Mouse (Mus musculus): ENCODE measurements at regions not wholly inside any gene's neighbourhood (a gene's known extent, or its start where the extent isn't known, plus 50 kb on each side); places are given as distances from the start of the nearest gene placed in this dataset.
A peak's percentile ranks its signal among the peaks of the same experiment; 100 is the strongest.
"Not testable (repeated sequence)": the region's sequence is repeated elsewhere in the genome, so short reads cannot be mapped to it uniquely, and the experiment has no call there.

DNA sequence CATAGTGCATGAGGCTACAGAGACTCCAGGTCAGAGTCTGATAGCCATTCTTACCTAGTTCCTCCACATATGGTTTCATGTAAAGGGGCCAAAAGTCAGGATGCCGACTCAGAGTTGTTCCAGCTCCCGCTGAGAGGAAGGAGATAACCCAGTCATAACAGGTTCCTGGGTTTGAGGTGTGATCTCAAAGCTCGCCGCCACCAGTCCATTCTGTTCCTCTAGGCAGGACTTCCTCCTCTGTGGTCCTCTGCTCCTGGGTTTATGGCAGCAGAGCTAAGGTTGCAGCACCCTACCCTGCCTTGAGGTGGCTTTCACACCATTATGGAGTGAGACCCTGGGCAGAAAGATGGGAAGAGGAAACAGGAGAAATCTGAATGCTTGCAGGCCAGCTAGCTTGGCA lies 131.2 kb downstream of the Tomm20 start:
- Histone ChIP-seq H3K36me3 (replicated peaks; ENCODE audit: control insufficient read depth, insufficient read depth) (no peaks in the 10 kb centered on the region), H3K4me1 (replicated peaks; ENCODE audit: control insufficient read depth, insufficient read depth, low read length) (no peaks in the 10 kb centered on the region), H3K27me3 (ENCODE audit: control insufficient read depth, insufficient read depth, low read length) (no peaks in the 10 kb centered on the region), H3K9me3 (ENCODE audit: control insufficient read depth, low read length) (peaks cover 11% of the 10 kb centered on the region; the same call in 1 of the 2 replicates), H3K4me2 (replicated peaks) (no peak overlapping the region), H3K9ac (no peak overlapping the region), H3K4me3 (replicated peaks; ENCODE audit: low read length) (no peak overlapping the region), H3K27ac (no peak overlapping the region)
- ATAC-seq (ENCODE audit: low FRiP score), result no peak
- WGBS, result 85% methylated on average over 4 of the region's 4 CpGs
- no peak for DNase-seq (ENCODE audit: low spot score)

GRCm38 (mm10) chr8:126813621-126814020 lies 132.0 kb downstream of the Tomm20 start:
- 90% methylated on average over 4 of the region's 4 CpGs for WGBS

GRCm38 (mm10) chr8:126812777-126813176 lies 132.9 kb downstream of the Tomm20 start:
- Histone ChIP-seq H3K36me3 (replicated peaks; ENCODE audit: control insufficient read depth, insufficient read depth) (no peaks in the 10 kb centered on the region), H3K9me3 (ENCODE audit: control insufficient read depth, low read length) (peaks cover 11% of the 10 kb centered on the region; the same call in 1 of the 2 replicates), H3K9ac (no peak overlapping the region), H3K27ac (no peak overlapping the region), H3K4me2 (replicated peaks) (no peak overlapping the region), H3K27me3 (ENCODE audit: control insufficient read depth, insufficient read depth, low read length) (no peaks in the 10 kb centered on the region), H3K4me1 (replicated peaks; ENCODE audit: control insufficient read depth, insufficient read depth, low read length) (no peaks in the 10 kb centered on the region), H3K4me3 (replicated peaks; ENCODE audit: low read length) (no peak overlapping the region)
- no peak for ATAC-seq (ENCODE audit: low FRiP score)
- no peak for DNase-seq (ENCODE audit: low spot score)
- WGBS, result 91% methylated on average over 5 of the region's 5 CpGs

More at GRCm38 (mm10) chr8:126813621-126814020, 132.0 kb downstream of the Tomm20 start:
- Histone ChIP-seq H3K4me2 (replicated peaks) (no peak overlapping the region), H3K9me3 (ENCODE audit: control insufficient read depth, low read length) (peaks cover 11% of the 10 kb centered on the region; the same call in 1 of the 2 replicates), H3K36me3 (replicated peaks; ENCODE audit: control insufficient read depth, insufficient read depth) (no peaks in the 10 kb centered on the region), H3K27me3 (ENCODE audit: control insufficient read depth, insufficient read depth, low read length) (no peaks in the 10 kb centered on the region), H3K9ac (no peak overlapping the region), H3K27ac (no peak overlapping the region), H3K4me1 (replicated peaks; ENCODE audit: control insufficient read depth, insufficient read depth, low read length) (no peaks in the 10 kb centered on the region), H3K4me3 (replicated peaks; ENCODE audit: low read length) (no peak overlapping the region)
- no peak for DNase-seq (ENCODE audit: low spot score)
- no peak for ATAC-seq (ENCODE audit: low FRiP score)

- not testable (repeated sequence) for DNase-seq (ENCODE audit: low spot score); H3K27ac ChIP-seq; H3K9ac ChIP-seq; ATAC-seq (ENCODE audit: low FRiP score); H3K36me3 ChIP-seq (replicated peaks; ENCODE audit: control insufficient read depth, insufficient read depth); H3K4me3 ChIP-seq (replicated peaks; ENCODE audit: low read length); H3K27me3 ChIP-seq (ENCODE audit: control insufficient read depth, insufficient read depth, low read length); H3K4me2 ChIP-seq (replicated peaks); H3K4me1 ChIP-seq (replicated peaks; ENCODE audit: control insufficient read depth, insufficient read depth, low read length)
- 65% methylated on average over 2 of the region's 2 CpGs for WGBS
- H3K9me3 ChIP-seq (ENCODE audit: control insufficient read depth, low read length), result peaks cover 11% of the 10 kb centered on the region; the same call in 1 of the 2 replicates
Measured at GRCm38 (mm10) chr8:126811358-126811757, 134.3 kb downstream of the Tomm20 start.

GRCm38 (mm10) chr8:126810516-126810915 lies 135.1 kb downstream of the Tomm20 start:
- DNase-seq (ENCODE audit: low spot score) (no peak), ATAC-seq (ENCODE audit: low FRiP score) (no peak)
- Histone ChIP-seq H3K4me3 (replicated peaks; ENCODE audit: low read length) (no peak overlapping the region), H3K27ac (no peak overlapping the region), H3K27me3 (ENCODE audit: control insufficient read depth, insufficient read depth, low read length) (no peaks in the 10 kb centered on the region), H3K4me1 (replicated peaks; ENCODE audit: control insufficient read depth, insufficient read depth, low read length) (no peaks in the 10 kb centered on the region), H3K4me2 (replicated peaks) (no peak overlapping the region), H3K9me3 (ENCODE audit: control insufficient read depth, low read length) (peaks cover 11% of the 10 kb centered on the region; the same call in 1 of the 2 replicates), H3K36me3 (replicated peaks; ENCODE audit: control insufficient read depth, insufficient read depth) (no peaks in the 10 kb centered on the region), H3K9ac (no peak overlapping the region)
- 95% methylated on average over 5 of the region's 5 CpGs for WGBS

DNA sequence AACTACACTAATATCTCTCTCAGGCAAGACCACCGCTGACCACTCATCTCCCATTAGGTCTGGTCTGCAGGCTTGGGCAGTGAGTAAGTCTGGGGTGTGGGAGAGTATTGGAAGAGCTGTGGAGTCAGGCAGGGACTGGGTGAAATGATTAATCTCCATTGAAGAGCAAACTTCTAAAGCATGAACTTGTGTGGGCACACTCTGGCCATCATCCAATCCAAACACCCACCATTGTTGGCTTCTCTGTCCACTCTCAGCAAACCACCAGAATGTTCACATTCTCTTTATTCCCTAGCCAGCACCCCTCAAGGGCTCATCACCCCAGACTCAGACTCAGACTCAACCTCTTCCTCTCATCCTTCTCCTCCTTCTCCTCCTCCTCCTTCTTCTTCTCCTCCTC lies 136.3 kb downstream of the Tomm20 start:
- WGBS, result 81% methylated on average over 1 of the region's 1 CpGs
- H3K4me1 ChIP-seq (replicated peaks; ENCODE audit: control insufficient read depth, insufficient read depth, low read length), result no peaks in the 10 kb centered on the region
- no peak overlapping the region for H3K27ac ChIP-seq
- no peaks in the 10 kb centered on the region for H3K27me3 ChIP-seq (ENCODE audit: control insufficient read depth, insufficient read depth, low read length)
- no peak overlapping the region for H3K9ac ChIP-seq
- ATAC-seq (ENCODE audit: low FRiP score) (no peak), DNase-seq (ENCODE audit: low spot score) (no peak)
- H3K4me2 ChIP-seq (replicated peaks), result no peak overlapping the region
- H3K9me3 ChIP-seq (ENCODE audit: control insufficient read depth, low read length), result peaks cover 11% of the 10 kb centered on the region; the same call in 1 of the 2 replicates
- no peaks in the 10 kb centered on the region for H3K36me3 ChIP-seq (replicated peaks; ENCODE audit: control insufficient read depth, insufficient read depth)
- no peak overlapping the region for H3K4me3 ChIP-seq (replicated peaks; ENCODE audit: low read length)

DNA sequence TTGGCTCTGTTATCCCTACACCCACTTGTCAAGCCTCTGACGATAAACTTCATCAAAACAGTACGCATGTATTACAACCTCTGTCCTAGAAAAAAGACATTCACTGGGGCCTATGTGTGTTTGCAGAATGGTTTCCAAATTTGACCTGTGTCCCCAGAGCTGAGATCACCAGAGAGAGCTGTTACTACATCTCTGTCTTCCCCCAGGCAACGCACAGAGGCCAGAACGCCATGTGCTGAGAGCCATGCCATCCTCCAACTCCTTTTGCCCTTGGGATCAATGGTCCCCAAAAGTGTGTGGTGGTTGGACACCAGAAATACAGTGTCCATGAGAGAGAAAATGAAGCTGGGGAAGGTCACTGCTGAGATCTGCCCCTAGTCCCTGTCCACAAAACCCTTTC lies 137.1 kb downstream of the Tomm20 start:
- WGBS, result 93% methylated on average over 4 of the region's 4 CpGs
- Histone ChIP-seq H3K4me3 (replicated peaks; ENCODE audit: low read length) (no peak overlapping the region), H3K4me2 (replicated peaks) (no peak overlapping the region), H3K27me3 (ENCODE audit: control insufficient read depth, insufficient read depth, low read length) (no peaks in the 10 kb centered on the region), H3K4me1 (replicated peaks; ENCODE audit: control insufficient read depth, insufficient read depth, low read length) (no peaks in the 10 kb centered on the region), H3K36me3 (replicated peaks; ENCODE audit: control insufficient read depth, insufficient read depth) (no peaks in the 10 kb centered on the region), H3K27ac (no peak overlapping the region), H3K9me3 (ENCODE audit: control insufficient read depth, low read length) (peaks cover 9% of the 10 kb centered on the region; the same call in 1 of the 2 replicates), H3K9ac (no peak overlapping the region)
- ATAC-seq (ENCODE audit: low FRiP score) (no peak), DNase-seq (ENCODE audit: low spot score) (no peak)

GRCm38 (mm10) chr8:126807171-126807768 lies 138.4 kb downstream of the Tomm20 start:
- Histone ChIP-seq H3K4me1 (replicated peaks; ENCODE audit: control insufficient read depth, insufficient read depth, low read length) (no peaks in the 10 kb centered on the region), H3K9ac (no peak overlapping the region), H3K36me3 (replicated peaks; ENCODE audit: control insufficient read depth, insufficient read depth) (no peaks in the 10 kb centered on the region), H3K4me2 (replicated peaks) (no peak overlapping the region), H3K27me3 (ENCODE audit: control insufficient read depth, insufficient read depth, low read length) (no peaks in the 10 kb centered on the region), H3K27ac (no peak overlapping the region), H3K4me3 (replicated peaks; ENCODE audit: low read length) (no peak overlapping the region), H3K9me3 (ENCODE audit: control insufficient read depth, low read length) (no peaks in the 10 kb centered on the region)
- no peak for ATAC-seq (ENCODE audit: low FRiP score)
- WGBS, result 82% methylated on average over 8 of the region's 8 CpGs
- no peak for DNase-seq (ENCODE audit: low spot score)

- DNase-seq (ENCODE audit: low spot score) (no peak), ATAC-seq (ENCODE audit: low FRiP score) (no peak)
- no peak overlapping the region for H3K4me3 ChIP-seq (replicated peaks; ENCODE audit: low read length)
- no peak overlapping the region for H3K27ac ChIP-seq
- no peak overlapping the region for H3K4me2 ChIP-seq (replicated peaks)
- no peaks in the 10 kb centered on the region for H3K27me3 ChIP-seq (ENCODE audit: control insufficient read depth, insufficient read depth, low read length)
- 93% methylated on average over 2 of the region's 2 CpGs for WGBS
- no peaks in the 10 kb centered on the region for H3K4me1 ChIP-seq (replicated peaks; ENCODE audit: control insufficient read depth, insufficient read depth, low read length)
- H3K9me3 ChIP-seq (ENCODE audit: control insufficient read depth, low read length), result no peaks in the 10 kb centered on the region
- H3K36me3 ChIP-seq (replicated peaks; ENCODE audit: control insufficient read depth, insufficient read depth), result no peaks in the 10 kb centered on the region
- no peak overlapping the region for H3K9ac ChIP-seq
Measured at GRCm38 (mm10) chr8:126806591-126806990, 139.1 kb downstream of the Tomm20 start.

DNA sequence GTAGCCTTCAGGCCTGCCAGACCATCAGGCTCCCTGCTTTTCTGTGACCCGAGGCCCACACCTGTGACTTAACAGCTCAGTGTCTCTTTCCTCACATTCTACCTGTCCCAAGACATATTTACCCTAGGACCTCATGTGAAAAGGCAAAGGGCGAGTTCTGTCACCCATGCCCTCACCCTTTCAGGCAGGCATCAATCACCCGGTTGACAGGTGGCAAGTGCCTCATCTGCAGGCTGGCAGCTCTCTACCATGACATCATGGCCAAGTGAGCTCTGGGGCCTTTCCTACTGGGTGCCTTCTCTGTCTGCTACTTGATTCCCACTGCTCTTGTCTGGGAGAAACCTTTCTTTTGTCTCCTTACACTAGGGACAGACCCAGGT lies 139.5 kb downstream of the Tomm20 start:
- DNase-seq (ENCODE audit: low spot score) (no peak), ATAC-seq (ENCODE audit: low FRiP score) (no peak)
- H3K27me3 ChIP-seq (ENCODE audit: control insufficient read depth, insufficient read depth, low read length), result no peaks in the 10 kb centered on the region
- H3K9ac ChIP-seq, result no peak overlapping the region
- no peak overlapping the region for H3K4me2 ChIP-seq (replicated peaks)
- H3K4me3 ChIP-seq (replicated peaks; ENCODE audit: low read length), result no peak overlapping the region
- 0 out of 2 replicates have a peak overlapping the region, but pooled peaks have one; percentile 26 for H3K27ac ChIP-seq
- no peaks in the 10 kb centered on the region for H3K9me3 ChIP-seq (ENCODE audit: control insufficient read depth, low read length)
- H3K36me3 ChIP-seq (replicated peaks; ENCODE audit: control insufficient read depth, insufficient read depth), result no peaks in the 10 kb centered on the region
- 94% methylated on average over 3 of the region's 3 CpGs for WGBS
- no peaks in the 10 kb centered on the region for H3K4me1 ChIP-seq (replicated peaks; ENCODE audit: control insufficient read depth, insufficient read depth, low read length)

Data from hindbrain, embryonic 14.5 days (tissue).